Mouse (Mus musculus): ENCODE measurements at regions not wholly inside any gene's neighbourhood (a gene's known extent, or its start where the extent isn't known, plus 50 kb on each side); places are given as distances from the start of the nearest gene placed in this dataset.
A peak's percentile ranks its signal among the peaks of the same experiment; 100 is the strongest.

- Histone ChIP-seq H3ac (ENCODE audit: control insufficient read depth, insufficient read length, low read depth) (no peak overlapping the region), H3K36me3 (ENCODE audit: control insufficient read depth, insufficient read depth) (no peaks in the 10 kb centered on the region), H3K79me2 (ENCODE audit: control insufficient read depth, insufficient read depth) (no peaks in the 10 kb centered on the region), H3K4me3 (ENCODE audit: insufficient read depth, poor library complexity, severe bottlenecking) (no peak overlapping the region), H3K27me3 (ENCODE audit: control insufficient read depth, insufficient read depth, insufficient read length) (no peaks in the 10 kb centered on the region), H3K79me3 (ENCODE audit: low read depth) (no peaks in the 10 kb centered on the region)
- TF ChIP-seq MAX (IDR thresholded peaks at IDR 0.05) (no peak), MYOG (IDR thresholded peaks at IDR 0.05; ENCODE audit: control insufficient read depth, extremely low read depth, insufficient read length) (no peak), CEBPB (IDR thresholded peaks at IDR 0.05; ENCODE audit: low read depth) (no peak), USF1 (IDR thresholded peaks at IDR 0.05; ENCODE audit: low read depth) (no peak), CTCF (IDR thresholded peaks at IDR 0.05; ENCODE audit: control insufficient read depth, insufficient read depth, insufficient read length) (no peak), FOSL1 (IDR thresholded peaks at IDR 0.05; ENCODE audit: insufficient read depth, low read length, poor library complexity, severe bottlenecking) (no peak), MYOD1 (IDR thresholded peaks at IDR 0.05; ENCODE audit: control insufficient read depth, insufficient read length, low read depth) (no peak)
Measured at GRCm38 (mm10) chr8:46929678-46930077, 57.0 kb upstream of the Enpp6 start.

GRCm38 (mm10) chr8:46931267-46931666, 55.4 kb upstream of the Enpp6 start:
- Histone ChIP-seq H3K27me3 (ENCODE audit: control insufficient read depth, insufficient read depth, insufficient read length) (no peaks in the 10 kb centered on the region), H3ac (ENCODE audit: control insufficient read depth, insufficient read length, low read depth) (no peak overlapping the region), H3K4me3 (ENCODE audit: insufficient read depth, poor library complexity, severe bottlenecking) (no peak overlapping the region), H3K79me2 (ENCODE audit: control insufficient read depth, insufficient read depth) (no peaks in the 10 kb centered on the region), H3K36me3 (ENCODE audit: control insufficient read depth, insufficient read depth) (no peaks in the 10 kb centered on the region), H3K79me3 (ENCODE audit: low read depth) (no peaks in the 10 kb centered on the region)
- TF ChIP-seq CEBPB (IDR thresholded peaks at IDR 0.05; ENCODE audit: low read depth): no peak
- no peak for TF ChIP-seq MYOG (IDR thresholded peaks at IDR 0.05; ENCODE audit: control insufficient read depth, extremely low read depth, insufficient read length)
- TF ChIP-seq MAX (IDR thresholded peaks at IDR 0.05): no peak
- TF ChIP-seq CTCF (IDR thresholded peaks at IDR 0.05; ENCODE audit: control insufficient read depth, insufficient read depth, insufficient read length): no peak
- no peak for TF ChIP-seq MYOD1 (IDR thresholded peaks at IDR 0.05; ENCODE audit: control insufficient read depth, insufficient read length, low read depth)
- no peak for TF ChIP-seq FOSL1 (IDR thresholded peaks at IDR 0.05; ENCODE audit: insufficient read depth, low read length, poor library complexity, severe bottlenecking)
- TF ChIP-seq USF1 (IDR thresholded peaks at IDR 0.05; ENCODE audit: low read depth): no peak

GRCm38 (mm10) chr8:46933256-46933655, 53.4 kb upstream of the Enpp6 start:
- Histone ChIP-seq H3K79me2 (ENCODE audit: control insufficient read depth, insufficient read depth) (no peaks in the 10 kb centered on the region), H3K27me3 (ENCODE audit: control insufficient read depth, insufficient read depth, insufficient read length) (no peaks in the 10 kb centered on the region)
- TF ChIP-seq USF1 (IDR thresholded peaks at IDR 0.05; ENCODE audit: low read depth): no peak
- TF ChIP-seq MAX (IDR thresholded peaks at IDR 0.05): no peak
- TF ChIP-seq MYOG (IDR thresholded peaks at IDR 0.05; ENCODE audit: control insufficient read depth, extremely low read depth, insufficient read length): no peak
- TF ChIP-seq CEBPB (IDR thresholded peaks at IDR 0.05; ENCODE audit: low read depth): no peak
- no peak for TF ChIP-seq MYOD1 (IDR thresholded peaks at IDR 0.05; ENCODE audit: control insufficient read depth, insufficient read length, low read depth)
- no peak for TF ChIP-seq CTCF (IDR thresholded peaks at IDR 0.05; ENCODE audit: control insufficient read depth, insufficient read depth, insufficient read length)
- no peak for TF ChIP-seq FOSL1 (IDR thresholded peaks at IDR 0.05; ENCODE audit: insufficient read depth, low read length, poor library complexity, severe bottlenecking)

GRCm38 (mm10) chr8:46934254-46934653, 52.4 kb upstream of the Enpp6 start:
- no peaks in the 10 kb centered on the region for H3K79me2 ChIP-seq (ENCODE audit: control insufficient read depth, insufficient read depth)
- no peaks in the 10 kb centered on the region for H3K79me3 ChIP-seq (ENCODE audit: low read depth)
- H3ac ChIP-seq (ENCODE audit: control insufficient read depth, insufficient read length, low read depth): peak overlapping the region; percentile 4
- no peak for TF ChIP-seq CTCF (IDR thresholded peaks at IDR 0.05; ENCODE audit: control insufficient read depth, insufficient read depth, insufficient read length)
- no peak for TF ChIP-seq MYOG (IDR thresholded peaks at IDR 0.05; ENCODE audit: control insufficient read depth, extremely low read depth, insufficient read length)
- no peak for TF ChIP-seq MAX (IDR thresholded peaks at IDR 0.05)
- TF ChIP-seq FOSL1 (IDR thresholded peaks at IDR 0.05; ENCODE audit: insufficient read depth, low read length, poor library complexity, severe bottlenecking): no peak
- TF ChIP-seq CEBPB (IDR thresholded peaks at IDR 0.05; ENCODE audit: low read depth): no peak
- TF ChIP-seq USF1 (IDR thresholded peaks at IDR 0.05; ENCODE audit: low read depth): no peak
- TF ChIP-seq MYOD1 (IDR thresholded peaks at IDR 0.05; ENCODE audit: control insufficient read depth, insufficient read length, low read depth): no peak
- H3K36me3 ChIP-seq (ENCODE audit: control insufficient read depth, insufficient read depth): no peaks in the 10 kb centered on the region
- H3K27me3 ChIP-seq (ENCODE audit: control insufficient read depth, insufficient read depth, insufficient read length): no peaks in the 10 kb centered on the region
- H3K4me3 ChIP-seq (ENCODE audit: insufficient read depth, poor library complexity, severe bottlenecking): no peak overlapping the region

More at GRCm38 (mm10) chr8:46933256-46933655, 53.4 kb upstream of the Enpp6 start:
- Histone ChIP-seq H3K36me3 (ENCODE audit: control insufficient read depth, insufficient read depth) (no peaks in the 10 kb centered on the region), H3ac (ENCODE audit: control insufficient read depth, insufficient read length, low read depth) (no peak overlapping the region), H3K79me3 (ENCODE audit: low read depth) (no peaks in the 10 kb centered on the region), H3K4me3 (ENCODE audit: insufficient read depth, poor library complexity, severe bottlenecking) (no peak overlapping the region)

GRCm38 (mm10) chr8:46934898-46935297, 51.8 kb upstream of the Enpp6 start:
- no peaks in the 10 kb centered on the region for H3K79me3 ChIP-seq (ENCODE audit: low read depth)
- no peak overlapping the region for H3K4me3 ChIP-seq (ENCODE audit: insufficient read depth, poor library complexity, severe bottlenecking)
- H3K36me3 ChIP-seq (ENCODE audit: control insufficient read depth, insufficient read depth): no peaks in the 10 kb centered on the region
- no peaks in the 10 kb centered on the region for H3K27me3 ChIP-seq (ENCODE audit: control insufficient read depth, insufficient read depth, insufficient read length)
- H3K79me2 ChIP-seq (ENCODE audit: control insufficient read depth, insufficient read depth): no peaks in the 10 kb centered on the region
- no peak for TF ChIP-seq MAX (IDR thresholded peaks at IDR 0.05)
- TF ChIP-seq CTCF (IDR thresholded peaks at IDR 0.05; ENCODE audit: control insufficient read depth, insufficient read depth, insufficient read length): peak; percentile 72
- H3ac ChIP-seq (ENCODE audit: control insufficient read depth, insufficient read length, low read depth): no peak overlapping the region

GRCm38 (mm10) chr8:46936039-46936438, 50.6 kb upstream of the Enpp6 start:
- no peak overlapping the region for H3ac ChIP-seq (ENCODE audit: control insufficient read depth, insufficient read length, low read depth)
- H3K4me3 ChIP-seq (ENCODE audit: insufficient read depth, poor library complexity, severe bottlenecking): no peak overlapping the region
- H3K79me2 ChIP-seq (ENCODE audit: control insufficient read depth, insufficient read depth): no peaks in the 10 kb centered on the region
- no peaks in the 10 kb centered on the region for H3K79me3 ChIP-seq (ENCODE audit: low read depth)
- H3K27me3 ChIP-seq (ENCODE audit: control insufficient read depth, insufficient read depth, insufficient read length): no peaks in the 10 kb centered on the region
- H3K36me3 ChIP-seq (ENCODE audit: control insufficient read depth, insufficient read depth): no peaks in the 10 kb centered on the region
- no peak for TF ChIP-seq MYOG (IDR thresholded peaks at IDR 0.05; ENCODE audit: control insufficient read depth, extremely low read depth, insufficient read length)

All from C2C12 (cell line).